Mouse (Mus musculus) liver, embryonic 12.5 days (tissue): Measurements from ENCODE around the gene Aoc2. TPM values are rescaled to one million over a fixed set of nuclear protein-coding genes. Genes with fewer than 3 reads are reported as not detected.
"Not testable (repeated sequence)": the region's sequence is repeated elsewhere in the genome, so short reads cannot be mapped to it uniquely, and the experiment has no call there.

Source experiments
- ATAC-seq: fragments of 200-750 bp; cut with Nextera tagmentation; 2 replicates; pipeline ENCODE4 v1.8.0; 2017; ENCODE audit warnings: moderate number of reproducible peaks, mild to moderate bottlenecking, moderate library complexity
- H3K27ac ChIP-seq: fragments of 300-500 bp; sonication (generic); 2 replicates; pipeline ENCODE4 v1.5.1; 2016; ENCODE audit warnings: mild to moderate bottlenecking
- H3K27me3 ChIP-seq: fragments of 300-500 bp; sonication (generic); replicated peaks from 2 replicates; pipeline ENCODE4 v1.6.1; 2016; ENCODE audit warnings: mild to moderate bottlenecking, moderate library complexity
- H3K36me3 ChIP-seq: fragments of 300-500 bp; sonication (generic); 2 replicates; pipeline ENCODE4 v1.6.1; 2016; ENCODE audit warnings: mild to moderate bottlenecking, moderate library complexity
- H3K4me1 ChIP-seq: fragments of 300-500 bp; sonication (generic); 2 replicates; pipeline ENCODE4 v1.6.1; 2016
- H3K4me2 ChIP-seq: fragments of 300-500 bp; sonication (generic); 2 replicates; pipeline ENCODE4 v1.6.1; 2016; ENCODE audit warnings: mild to moderate bottlenecking, moderate library complexity
- H3K4me3 ChIP-seq: fragments of 300-500 bp; sonication (generic); 2 replicates; pipeline ENCODE4 v1.5.1; 2016; ENCODE audit warnings: mild to moderate bottlenecking, moderate library complexity
- H3K9ac ChIP-seq: fragments of 300-500 bp; sonication (generic); 2 replicates; pipeline ENCODE4 v1.6.1; 2016; ENCODE audit warnings: mild to moderate bottlenecking, moderate library complexity
- H3K9me3 ChIP-seq: fragments of 300-500 bp; sonication (generic); replicated peaks from 2 replicates; pipeline ENCODE4 v1.6.1; 2016; ENCODE audit warnings: mild to moderate bottlenecking, moderate library complexity
- WGBS: fragments of 180-500 bp; shearing (Covaris S2); methylation state at CpG from one replicate; pipeline ENCODE4 v1.1.7; 2016; ENCODE audit not compliant: insufficient replicate concordance; 5-methylcytosine and 5-hydroxymethylcytosine counted together
- microRNA-seq: library from miRNA; unstranded; fragments of <30 nt; microRNA quantifications from one replicate; pipeline ENCODE4, GENCODE M21; 2017
- polyA plus RNA-seq: library from polyadenylated mRNA; unstranded; fragments of >200 nt; fragmentation: Nextera tagmentation; extraction: Ambion mirVana; gene quantifications from 2 replicates; pipeline ENCODE4 v1.2.1, GENCODE M21; 2016

The Aoc2 gene
- polyA plus RNA-seq, 1 experiment from 2014 or later: 2.2 TPM

- no peaks in the 10 kb centered on the region for H3K9me3 ChIP-seq
- no peak within 1 kb of the TSS for H3K4me2 ChIP-seq
- no peak within 1 kb of the TSS for H3K4me3 ChIP-seq
- 67% methylated on average over 8 of the region's 8 CpGs for WGBS
- no peak within 1 kb of the TSS for H3K27ac ChIP-seq
- no peaks in the 10 kb centered on the region for H3K36me3 ChIP-seq
- no peak within 1 kb of the TSS for H3K9ac ChIP-seq
- H3K27me3 ChIP-seq: peaks cover 11% of the 10 kb centered on the region
- ATAC-seq: no peak
- H3K4me1 ChIP-seq: peaks cover 12% of the 10 kb centered on the region
These were observed 42.6 kb downstream of the Aoc2 start, which contains the start of gene G6pc for GRCm38 (mm10) chr11:101367326-101367935. TSS of gene G6pc (plus strand) at chr11:101367561.

GRCm38 (mm10) chr11:101370141-101370540, 45.3 kb downstream of the Aoc2 start:
- H3K4me3 ChIP-seq: no peak overlapping the region

DNA sequence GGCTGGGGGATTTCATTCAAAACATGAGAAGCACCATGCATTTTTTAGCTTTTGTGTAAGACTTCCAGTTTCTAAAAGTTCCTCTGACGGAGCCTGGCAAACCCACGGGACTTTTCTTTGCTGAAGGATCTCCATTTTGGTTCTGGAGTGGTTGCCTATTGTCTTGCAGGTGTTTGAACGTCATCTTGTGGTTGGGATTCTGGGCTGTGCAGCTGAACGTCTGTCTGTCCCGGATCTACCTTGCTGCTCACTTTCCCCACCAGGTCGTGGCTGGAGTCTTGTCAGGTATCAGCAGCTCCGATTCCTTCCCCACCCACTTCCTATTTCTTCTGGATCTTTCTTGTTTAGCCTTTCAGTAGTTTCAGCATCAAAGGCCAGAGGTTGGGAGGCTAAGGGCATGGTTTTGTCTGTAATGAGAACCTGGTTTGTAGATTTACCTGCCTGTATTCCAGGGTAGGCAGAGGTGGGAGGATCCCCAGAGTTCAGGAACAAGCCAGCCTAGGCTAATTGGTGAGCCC, 49.6 kb downstream of the Aoc2 start:
- H3K4me1 ChIP-seq: no peaks in the 10 kb centered on the region
- H3K9me3 ChIP-seq: no peaks in the 10 kb centered on the region
- H3K4me3 ChIP-seq: no peak overlapping the region
- H3K27me3 ChIP-seq: peaks cover 45% of the 10 kb centered on the region
- no peak overlapping the region for H3K9ac ChIP-seq
- 42% methylated on average over 7 of the region's 7 CpGs for WGBS
- H3K36me3 ChIP-seq: no peaks in the 10 kb centered on the region
- no peak overlapping the region for H3K4me2 ChIP-seq
- ATAC-seq: no peak
- H3K27ac ChIP-seq: no peak overlapping the region

More at GRCm38 (mm10) chr11:101370141-101370540, 45.3 kb downstream of the Aoc2 start:
- Histone ChIP-seq H3K4me2 (no peak overlapping the region), H3K4me1 (no peaks in the 10 kb centered on the region), H3K27ac (no peak overlapping the region), H3K27me3 (peaks cover 22% of the 10 kb centered on the region), H3K36me3 (no peaks in the 10 kb centered on the region), H3K9ac (no peak overlapping the region), H3K9me3 (no peaks in the 10 kb centered on the region)
- no peak for ATAC-seq
- 53% methylated on average over 5 of the region's 5 CpGs for WGBS

DNA sequence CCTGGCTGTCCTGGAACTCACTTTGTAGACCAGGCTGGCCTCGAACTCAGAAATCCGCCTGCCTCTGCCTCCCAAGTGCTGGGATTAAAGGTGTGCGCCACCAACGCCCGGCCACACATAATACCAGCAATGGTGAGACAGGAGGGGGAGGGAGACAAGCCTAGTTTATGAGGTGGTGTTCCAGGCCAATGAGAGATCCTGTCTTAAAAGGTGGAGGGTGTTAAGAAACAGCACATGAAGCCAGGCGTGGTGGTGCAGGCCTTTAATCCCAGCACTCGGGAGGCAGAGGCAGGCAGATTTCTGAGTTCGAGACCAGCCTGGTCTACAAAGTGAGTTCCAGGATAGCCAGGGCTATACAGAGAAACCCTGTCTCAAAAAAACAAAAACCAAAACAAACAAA, 53.3 kb downstream of the Aoc2 start:
- H3K27me3 ChIP-seq: peaks cover 33% of the 10 kb centered on the region
- ATAC-seq, H3K9me3 ChIP-seq, H3K9ac ChIP-seq, H3K4me1 ChIP-seq, H3K36me3 ChIP-seq, H3K27ac ChIP-seq, H3K4me2 ChIP-seq, H3K4me3 ChIP-seq: not testable (repeated sequence)
- 70% methylated on average over 8 of the region's 8 CpGs for WGBS

- Histone ChIP-seq H3K4me2 (no peak overlapping the region), H3K9ac (no peak overlapping the region), H3K27ac (no peak overlapping the region), H3K4me3 (no peak overlapping the region), H3K9me3 (no peaks in the 10 kb centered on the region), H3K27me3 (peaks cover 30% of the 10 kb centered on the region), H3K4me1 (no peaks in the 10 kb centered on the region), H3K36me3 (no peaks in the 10 kb centered on the region)
- ATAC-seq: no peak
- 66% methylated on average over 6 of the region's 6 CpGs for WGBS
These were observed 54.1 kb downstream of the Aoc2 start for GRCm38 (mm10) chr11:101378926-101379325.

Small RNAs within 50 kb of the gene (microRNA-seq; reads per million reads assigned to microRNA genes)
- gene Gm25593: not detected

Other genes starting within 250 kb of the Aoc2 start
- 0.08 TPM in 1 of 2 replicates, not detected in the other for gene Hsd17b1, start 246.7 kb upstream of the Aoc2 start, polyA plus RNA-seq
- gene Coasy, start 242.5 kb upstream of the Aoc2 start, polyA plus RNA-seq: 26.4 and 28.5 TPM in 2 replicates
- gene Mlx, start 237.8 kb upstream of the Aoc2 start, polyA plus RNA-seq: 34.9 and 35.7 TPM in 2 replicates
- 28.2 and 28.3 TPM in 2 replicates for gene Psmc3ip, start 229.6 kb upstream of the Aoc2 start, polyA plus RNA-seq
- 12.7 and 13.0 TPM in 2 replicates for gene Retreg3, start 205.2 kb upstream of the Aoc2 start, polyA plus RNA-seq
- 55.2 and 59.6 TPM in 2 replicates for gene Tubg1, start 205.1 kb upstream of the Aoc2 start, polyA plus RNA-seq
- 0.57 and 0.62 TPM in 2 replicates for gene Tubg2, start 169.2 kb upstream of the Aoc2 start, polyA plus RNA-seq
- gene Cntnap1, start 154.5 kb upstream of the Aoc2 start, polyA plus RNA-seq: 0.17 and 0.26 TPM in 2 replicates
- 2.7 and 2.8 TPM in 2 replicates for gene Plekhh3, start 153.7 kb upstream of the Aoc2 start, polyA plus RNA-seq
- 0.07 TPM in 1 of 2 replicates, not detected in the other for gene Ccr10, start 149.6 kb upstream of the Aoc2 start, polyA plus RNA-seq
- gene Ezh1, start 98.6 kb upstream of the Aoc2 start, polyA plus RNA-seq: 9.8 and 10.3 TPM in 2 replicates
- 32.6 and 33.5 TPM in 2 replicates for gene Ramp2, start 79.0 kb upstream of the Aoc2 start, polyA plus RNA-seq
- gene Vps25, start 71.4 kb upstream of the Aoc2 start, polyA plus RNA-seq: 106 TPM in 2 replicates
- gene Wnk4, start 64.5 kb upstream of the Aoc2 start, polyA plus RNA-seq: 11.3 and 12.3 TPM in 2 replicates
- 0.74 and 1.3 TPM in 2 replicates for gene Cntd1, start 46.1 kb upstream of the Aoc2 start, polyA plus RNA-seq
- 144 and 150 TPM in 2 replicates for gene Coa3, start 45.9 kb upstream of the Aoc2 start, polyA plus RNA-seq
- gene Becn1, start 22.8 kb upstream of the Aoc2 start, polyA plus RNA-seq: 115 and 119 TPM in 2 replicates
- gene Psme3, start 8.8 kb upstream of the Aoc2 start, polyA plus RNA-seq: 263 and 273 TPM in 2 replicates
- gene Aoc3, start 5.5 kb downstream of the Aoc2 start, polyA plus RNA-seq: 0.05 and 0.06 TPM in 2 replicates
- not detected in 2 replicates for gene G6pc, start 42.5 kb downstream of the Aoc2 start, polyA plus RNA-seq
- gene Aarsd1, start 92.6 kb downstream of the Aoc2 start, polyA plus RNA-seq: 67.0 and 72.7 TPM in 2 replicates
- gene Gm27029, start 99.7 kb downstream of the Aoc2 start, polyA plus RNA-seq: 3.6 and 4.2 TPM in 2 replicates
- gene Rundc1, start 100.0 kb downstream of the Aoc2 start, polyA plus RNA-seq: 9.8 TPM in 2 replicates
- gene Ptges3l, start 100.3 kb downstream of the Aoc2 start, polyA plus RNA-seq: 1.3 and 2.1 TPM in 2 replicates
- 378 and 390 TPM in 2 replicates for gene Rpl27, start 117.2 kb downstream of the Aoc2 start, polyA plus RNA-seq
- gene Ifi35, start 123.3 kb downstream of the Aoc2 start, polyA plus RNA-seq: 35.8 and 37.1 TPM in 2 replicates
- 3.6 and 3.9 TPM in 2 replicates for gene Rnd2, start 139.9 kb downstream of the Aoc2 start, polyA plus RNA-seq
- 11.8 and 12.2 TPM in 2 replicates for gene Vat1, start 141.2 kb downstream of the Aoc2 start, polyA plus RNA-seq
- 17.2 and 17.4 TPM in 2 replicates for gene Brca1, start 226.9 kb downstream of the Aoc2 start, polyA plus RNA-seq
- 45.1 and 47.9 TPM in 2 replicates for gene Nbr1, start 227.1 kb downstream of the Aoc2 start, polyA plus RNA-seq